Mouse (Mus musculus): ENCODE measurements around the gene Hcn2. TPM values are rescaled to one million over a fixed set of nuclear protein-coding genes. Genes with fewer than 3 reads are reported as not detected.

Hcn2 gene
- polyA plus RNA-seq, 1 experiment from 2014 or later = not detected

DNA sequence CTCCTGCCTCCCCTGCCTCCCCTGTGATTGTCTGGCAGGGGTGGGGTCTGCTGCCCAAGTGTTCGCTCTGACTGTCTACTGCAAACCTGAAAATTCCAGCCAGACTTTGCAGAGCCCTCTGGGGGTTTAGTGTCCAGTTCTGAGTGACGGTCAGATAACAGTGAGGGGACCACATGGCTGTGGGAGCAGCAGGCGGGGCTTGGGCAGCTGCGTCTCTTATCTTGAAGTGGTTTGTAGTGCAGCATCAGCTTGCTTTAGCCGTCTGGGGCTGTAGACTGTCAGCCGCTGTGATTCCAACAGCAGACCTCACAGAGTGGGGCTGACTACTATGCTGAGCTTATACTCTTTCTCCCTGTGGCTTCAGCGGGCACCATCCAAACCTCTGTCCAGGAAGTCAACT, 7.1 kb upstream of the Hcn2 start:
- no peaks in the 10 kb centered on the region for H3K27me3 ChIP-seq (ENCODE audit: insufficient read depth, low read length)
- no peak for TF ChIP-seq CTCF (IDR thresholded peaks at IDR 0.05; ENCODE audit: low read depth)
- H3K9ac ChIP-seq = peak overlapping the region; percentile 22; the same call in 1 of the 2 replicates
- H3K27ac ChIP-seq (ENCODE audit: low read depth) = no peak overlapping the region
- ATAC-seq (ENCODE audit: insufficient read depth) (no peak), DNase-seq (no peak)
- peaks cover 6% of the 10 kb centered on the region for H3K4me1 ChIP-seq (ENCODE audit: insufficient read depth)
- H3K36me3 ChIP-seq (ENCODE audit: insufficient read depth) = peaks cover 62% of the 10 kb centered on the region
- H3K9me3 ChIP-seq (ENCODE audit: low read depth, low read length) = no peaks in the 10 kb centered on the region
- H3K4me2 ChIP-seq = no peak overlapping the region
- H3K4me3 ChIP-seq (ENCODE audit: low read depth, low read length) = no peak overlapping the region
- WGBS = 48% methylated on average over 7 of the region's 7 CpGs

DNA sequence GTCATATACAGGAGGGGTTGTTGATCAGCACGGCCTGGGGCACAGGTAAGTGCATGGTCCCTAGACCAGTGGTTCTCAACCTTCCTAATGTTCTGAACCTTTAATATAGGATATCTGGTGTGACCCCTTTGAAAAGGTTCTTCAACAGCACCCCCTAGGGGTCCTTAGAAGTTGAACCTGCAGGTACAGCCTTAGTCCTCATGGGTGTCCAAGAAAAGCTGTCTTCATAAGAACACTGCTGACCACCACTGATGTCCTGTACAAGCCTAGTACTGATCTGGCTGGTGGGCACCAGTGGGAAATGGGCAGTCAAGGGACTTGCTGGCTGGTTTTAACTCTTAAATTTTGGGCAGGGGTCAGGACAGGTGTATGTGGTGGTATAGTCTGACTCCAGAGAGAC, 4.4 kb upstream of the Hcn2 start:
- ATAC-seq (ENCODE audit: insufficient read depth) (0 out of 2 replicates have a peak, but pooled peaks have one; percentile 4), DNase-seq (no peak)
- H3K27ac ChIP-seq (ENCODE audit: low read depth) = no peak overlapping the region
- peaks cover 21% of the 10 kb centered on the region for H3K27me3 ChIP-seq (ENCODE audit: insufficient read depth, low read length)
- H3K36me3 ChIP-seq (ENCODE audit: insufficient read depth) = peaks cover 49% of the 10 kb centered on the region
- no peak overlapping the region for H3K9ac ChIP-seq
- no peaks in the 10 kb centered on the region for H3K9me3 ChIP-seq (ENCODE audit: low read depth, low read length)
- 79% methylated on average over 1 of the region's 1 CpGs for WGBS
- H3K4me2 ChIP-seq = no peak overlapping the region
- no peak overlapping the region for H3K4me3 ChIP-seq (ENCODE audit: low read depth, low read length)
- H3K4me1 ChIP-seq (ENCODE audit: insufficient read depth) = 0 out of 2 replicates have a peak, but pooled peaks cover under 1% of the 10 kb centered on the region
- peak; percentile 52 for TF ChIP-seq CTCF (IDR thresholded peaks at IDR 0.05; ENCODE audit: low read depth)

- peak; percentile 79 for TF ChIP-seq CTCF (IDR thresholded peaks at IDR 0.05; ENCODE audit: low read depth)
- H3K9ac ChIP-seq = no peak overlapping the region
- no peak overlapping the region for H3K27ac ChIP-seq (ENCODE audit: low read depth)
- DNase-seq (peak; percentile 88), ATAC-seq (ENCODE audit: insufficient read depth) (peak; percentile 63; the same call in 1 of the 2 replicates)
- no peak overlapping the region for H3K4me3 ChIP-seq (ENCODE audit: low read depth, low read length)
- 15% methylated on average over 4 of the region's 6 CpGs for WGBS
- no peaks in the 10 kb centered on the region for H3K9me3 ChIP-seq (ENCODE audit: low read depth, low read length)
- H3K36me3 ChIP-seq (ENCODE audit: insufficient read depth) = peaks cover 44% of the 10 kb centered on the region
- H3K27me3 ChIP-seq (ENCODE audit: insufficient read depth, low read length) = peaks cover 27% of the 10 kb centered on the region
- H3K4me2 ChIP-seq = no peak overlapping the region
- 0 out of 2 replicates have a peak, but pooled peaks cover 4% of the 10 kb centered on the region for H3K4me1 ChIP-seq (ENCODE audit: insufficient read depth)
Observed at GRCm38 (mm10) chr10:79712499-79713126, 3.8 kb upstream of the Hcn2 start.

DNA sequence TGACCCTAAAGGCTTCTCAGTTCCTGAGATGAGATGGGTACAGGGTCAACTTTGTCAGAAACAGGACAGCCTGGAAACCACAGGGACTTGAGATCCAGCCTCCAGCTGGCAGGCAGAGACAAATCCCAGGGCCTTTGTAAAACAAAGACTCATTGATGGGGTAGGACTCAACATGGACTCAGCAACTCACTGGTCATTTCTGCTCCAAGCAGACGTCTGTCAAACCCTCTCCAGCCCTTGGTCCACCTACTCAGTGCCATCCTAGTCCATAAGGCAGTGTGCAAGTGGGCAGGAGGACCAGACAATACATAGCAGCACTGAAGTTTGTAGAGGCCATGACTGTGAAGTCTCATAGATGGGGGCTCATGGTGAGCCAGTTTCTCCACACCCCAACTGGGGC, 3.3 kb upstream of the Hcn2 start:
- no peak overlapping the region for H3K4me2 ChIP-seq

DNA sequence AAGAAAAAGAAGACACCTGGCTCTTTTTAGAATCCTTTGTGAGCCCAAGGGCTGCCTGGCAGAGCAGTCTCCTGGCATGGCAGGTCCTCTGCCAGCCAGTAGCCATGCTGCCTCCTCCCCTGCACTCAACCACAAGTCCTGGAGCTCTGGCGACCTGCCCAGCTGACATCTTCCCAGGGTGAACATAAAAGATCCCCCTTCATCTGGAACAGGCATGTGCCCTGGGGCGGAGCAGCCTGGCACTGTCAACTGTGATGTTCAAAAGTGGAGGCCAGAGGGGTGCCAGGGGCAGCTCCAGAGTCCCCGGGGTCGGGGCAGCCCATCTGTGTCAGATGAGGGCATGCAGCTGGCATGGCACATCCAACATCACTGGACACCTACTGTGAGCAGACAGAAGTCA, 1.4 kb upstream of the Hcn2 start:
- H3K27ac ChIP-seq (ENCODE audit: low read depth) = no peak overlapping the region
- H3K4me2 ChIP-seq = no peak overlapping the region
- H3K27me3 ChIP-seq (ENCODE audit: insufficient read depth, low read length) = peaks cover 41% of the 10 kb centered on the region
- no peak for ATAC-seq (ENCODE audit: insufficient read depth)
- 0 out of 2 replicates have a peak, but pooled peaks cover 4% of the 10 kb centered on the region for H3K4me1 ChIP-seq (ENCODE audit: insufficient read depth)
- no peak for TF ChIP-seq CTCF (IDR thresholded peaks at IDR 0.05; ENCODE audit: low read depth)
- 55% methylated on average over 4 of the region's 4 CpGs for WGBS
- H3K36me3 ChIP-seq (ENCODE audit: insufficient read depth) = peaks cover 23% of the 10 kb centered on the region
- no peaks in the 10 kb centered on the region for H3K9me3 ChIP-seq (ENCODE audit: low read depth, low read length)
- no peak overlapping the region for H3K9ac ChIP-seq
- H3K4me3 ChIP-seq (ENCODE audit: low read depth, low read length) = no peak overlapping the region
- no peak for DNase-seq

More for the DNA sequence above, 3.3 kb upstream of the Hcn2 start:
- 24% methylated on average over 1 of the region's 1 CpGs for WGBS
- Histone ChIP-seq H3K4me3 (ENCODE audit: low read depth, low read length) (no peak overlapping the region), H3K9ac (no peak overlapping the region), H3K27me3 (ENCODE audit: insufficient read depth, low read length) (peaks cover 32% of the 10 kb centered on the region), H3K27ac (ENCODE audit: low read depth) (no peak overlapping the region), H3K4me1 (ENCODE audit: insufficient read depth) (0 out of 2 replicates have a peak, but pooled peaks cover 4% of the 10 kb centered on the region), H3K9me3 (ENCODE audit: low read depth, low read length) (no peaks in the 10 kb centered on the region), H3K36me3 (ENCODE audit: insufficient read depth) (peaks cover 39% of the 10 kb centered on the region)
- no peak for TF ChIP-seq CTCF (IDR thresholded peaks at IDR 0.05; ENCODE audit: low read depth)
- no peak for ATAC-seq (ENCODE audit: insufficient read depth)
- no peak for DNase-seq

DNA sequence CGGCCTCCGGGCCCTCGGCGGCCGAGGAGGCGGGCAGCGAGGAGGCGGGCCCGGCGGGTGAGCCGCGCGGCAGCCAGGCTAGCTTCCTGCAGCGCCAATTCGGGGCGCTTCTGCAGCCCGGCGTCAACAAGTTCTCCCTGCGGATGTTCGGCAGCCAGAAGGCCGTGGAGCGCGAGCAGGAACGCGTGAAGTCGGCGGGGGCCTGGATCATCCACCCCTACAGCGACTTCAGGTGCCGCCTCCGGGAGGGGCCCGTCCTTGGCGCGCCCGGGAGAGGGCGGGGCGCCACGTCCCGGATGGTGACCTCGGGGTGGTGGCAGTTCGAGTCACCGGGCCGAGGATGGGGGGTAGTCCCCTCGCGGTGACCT, 538 bp downstream of the Hcn2 start:
- Histone ChIP-seq H3K4me1 (ENCODE audit: insufficient read depth) (0 out of 2 replicates have a peak, but pooled peaks cover 4% of the 10 kb centered on the region), H3K27me3 (ENCODE audit: insufficient read depth, low read length) (peaks cover 41% of the 10 kb centered on the region)
- under 1% methylated on average over 37 of the region's 44 CpGs for WGBS

DNA sequence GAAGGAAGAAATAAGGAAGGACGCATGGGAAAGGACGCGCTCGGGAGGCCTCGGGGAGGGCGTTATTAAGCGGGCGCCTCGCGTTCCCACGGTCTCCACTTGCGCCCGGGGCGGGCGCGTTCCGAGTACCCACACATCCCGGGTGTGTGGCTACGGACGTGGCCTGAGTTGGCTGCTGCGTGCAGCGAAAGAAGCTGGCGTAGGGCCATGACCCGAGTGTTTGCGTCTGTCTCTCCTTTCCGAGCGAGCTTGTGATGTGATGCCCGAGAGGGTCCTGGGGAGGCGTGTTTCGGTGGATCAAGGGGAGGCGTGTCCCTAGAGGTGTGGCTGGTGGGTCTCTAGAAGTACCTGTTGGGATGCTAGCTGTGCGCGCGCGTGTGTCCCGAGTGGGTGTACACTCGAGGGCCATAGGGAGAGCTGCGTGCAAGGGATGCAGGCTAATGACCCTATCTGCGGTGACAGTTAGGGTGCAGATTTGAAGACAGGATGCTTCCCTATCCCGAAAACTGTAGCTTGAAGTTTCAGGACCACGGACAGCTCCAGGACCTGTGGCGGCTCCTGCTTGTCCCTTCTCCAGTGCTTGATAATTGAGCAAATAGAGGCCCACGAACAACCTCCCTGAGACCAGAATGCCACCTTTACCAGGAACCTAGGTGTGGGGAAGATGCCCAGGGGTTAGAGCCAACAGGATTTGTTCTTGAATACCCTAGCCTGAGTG, 1.4 kb downstream of the Hcn2 start:
- WGBS = 3% methylated on average over 43 of the region's 43 CpGs
- Histone ChIP-seq H3K4me3 (ENCODE audit: low read depth, low read length) (peak overlapping the region; percentile 55), H3K4me1 (ENCODE audit: insufficient read depth) (0 out of 2 replicates have a peak, but pooled peaks cover 4% of the 10 kb centered on the region), H3K4me2 (peak overlapping the region; percentile 96), H3K9ac (no peak overlapping the region), H3K27me3 (ENCODE audit: insufficient read depth, low read length) (peaks cover 41% of the 10 kb centered on the region), H3K27ac (ENCODE audit: low read depth) (no peak overlapping the region), H3K9me3 (ENCODE audit: low read depth, low read length) (no peaks in the 10 kb centered on the region), H3K36me3 (ENCODE audit: insufficient read depth) (no peaks in the 10 kb centered on the region)
- DNase-seq (peak; percentile 94), ATAC-seq (ENCODE audit: insufficient read depth) (no peak)
- no peak for TF ChIP-seq CTCF (IDR thresholded peaks at IDR 0.05; ENCODE audit: low read depth)

More for the DNA sequence above, 538 bp downstream of the Hcn2 start:
- Histone ChIP-seq H3K4me2 (peak overlapping the region; percentile 96), H3K4me3 (ENCODE audit: low read depth, low read length) (peak overlapping the region; percentile 55), H3K36me3 (ENCODE audit: insufficient read depth) (peaks cover 3% of the 10 kb centered on the region), H3K9me3 (ENCODE audit: low read depth, low read length) (no peaks in the 10 kb centered on the region), H3K9ac (no peak overlapping the region; the same call in 1 of the 2 replicates), H3K27ac (ENCODE audit: low read depth) (no peak overlapping the region)
- no peak for TF ChIP-seq CTCF (IDR thresholded peaks at IDR 0.05; ENCODE audit: low read depth)
- DNase-seq = no peak
- ATAC-seq (ENCODE audit: insufficient read depth) = no peak
